Mouse (Mus musculus): ENCODE measurements around the gene Dazap1.

GRCm38 (mm10) chr10:80321670-80322581 lies 60.6 kb downstream of the Dazap1 start:
- TF ChIP-seq CTCF (conservative IDR thresholded peaks at IDR 0.05; ENCODE audit: low read length) = no peak
- TF ChIP-seq NANOG (IDR thresholded peaks at IDR 0.05; ENCODE audit: borderline replicate concordance, low read length) = no peak
